Mouse (Mus musculus) cerebellum, adult 2 months (tissue): ENCODE data around the gene Syt11.

Experiments
- CTCF ChIP-seq: fragments of 200-500 bp; IDR thresholded peaks from 2 replicates; pipeline ENCODE4 v1.5.1; 2011; ENCODE audit warnings: low read depth, mild to moderate bottlenecking, control low read depth, low read length, moderate library complexity, borderline replicate concordance; ENCODE audit not compliant: insufficient read depth
- POLR2A ChIP-seq: fragments of 200-500 bp; IDR thresholded peaks from 2 replicates; pipeline ENCODE4 v1.6.1; 2011; ENCODE audit warnings: low read length, control low read depth, borderline replicate concordance; ENCODE audit not compliant: insufficient read depth

DNA sequence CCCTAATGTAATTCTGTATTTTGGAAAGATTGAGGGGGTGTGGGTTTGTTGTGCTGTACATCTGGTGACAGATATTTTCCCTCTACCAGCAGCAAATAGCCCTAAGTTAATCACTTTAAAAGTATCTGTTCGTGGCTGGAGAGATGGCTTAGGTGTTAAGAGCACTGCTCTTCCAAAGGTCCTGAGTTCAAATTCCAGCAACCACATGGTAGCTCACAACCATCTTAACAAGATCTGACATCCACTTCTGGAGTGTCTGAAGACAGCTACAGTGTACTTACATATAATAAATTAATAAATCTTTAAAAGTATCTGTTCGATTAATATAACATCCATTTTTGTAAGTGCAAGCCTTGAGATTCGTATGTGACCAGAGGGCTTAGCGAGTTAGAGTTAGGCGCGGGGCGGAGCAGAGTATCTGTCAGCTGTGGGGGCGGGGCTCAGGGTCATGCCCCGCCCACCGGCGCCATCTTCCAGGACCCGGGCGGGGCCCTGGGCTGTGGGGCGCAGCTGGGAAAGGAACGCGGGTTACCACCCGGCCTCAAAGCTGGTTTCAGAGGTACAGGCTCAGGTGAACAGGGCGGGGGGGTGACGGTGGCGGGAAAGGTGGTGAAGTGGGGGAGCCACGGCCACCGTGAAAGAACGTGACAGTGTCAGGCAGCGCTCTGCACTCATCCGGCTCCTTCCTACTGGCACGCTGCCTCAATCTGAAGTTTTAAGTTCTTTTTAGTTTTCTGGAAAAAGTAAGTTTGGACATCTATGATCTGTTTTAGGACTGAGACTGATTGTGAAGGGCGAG lies 58.4 kb downstream of the Syt11 start, which contains the start of gene Rit1:
- TF ChIP-seq POLR2A, result peak; percentile 50; the same call in 1 of the 2 replicates
- TF ChIP-seq CTCF, result no peak
